7 mouse cellular contexts compared by ENCODE assay signal in the genomic region with DNA sequence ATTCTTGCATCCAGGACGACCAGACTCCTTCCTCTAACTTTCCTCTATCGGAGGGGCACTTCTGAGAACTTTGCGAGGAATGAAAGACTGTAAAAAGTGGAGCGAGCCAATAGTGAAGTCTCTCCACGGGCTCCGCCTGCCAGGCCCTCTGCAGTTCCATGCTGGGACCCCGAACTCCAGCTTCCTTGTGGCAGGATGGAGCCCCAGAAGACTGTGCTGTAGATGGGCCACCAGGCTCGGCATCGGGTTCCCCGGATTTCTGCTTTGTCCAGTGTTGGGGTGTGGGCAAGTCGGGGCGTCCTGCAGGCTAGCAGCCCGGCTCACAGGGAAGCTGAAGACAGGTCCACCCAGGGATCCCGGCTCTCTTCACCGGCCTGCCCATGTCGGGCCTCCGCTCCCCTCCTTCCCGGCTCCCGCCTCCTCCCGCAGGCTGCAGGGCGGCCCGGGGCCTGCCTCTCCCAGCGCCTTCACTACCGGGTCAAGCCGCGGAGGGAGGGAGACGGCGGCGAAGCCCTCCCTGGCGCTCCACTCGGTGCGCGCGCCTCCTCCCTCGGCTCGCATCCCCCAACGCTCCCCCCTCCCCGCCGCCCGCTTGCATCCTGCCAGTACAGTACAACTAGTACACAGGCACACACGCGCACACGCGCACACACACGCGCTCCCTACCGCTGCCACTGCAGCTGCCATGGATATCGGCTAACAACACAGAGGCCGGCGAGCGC. TPM values are rescaled to one million over a fixed set of nuclear protein-coding genes. Genes with fewer than 3 reads are reported as not detected.
DNase-seq lines count a peak whose midpoint lies in the region; ATAC-seq and TF ChIP-seq lines count a peak whose summit lies in the region.

No protein-coding gene starts in this region.

- no peaks in the 10 kb centered on the region for H3K36me3 ChIP-seq in forebrain, embryonic 10.5 days (replicated peaks)
- no peaks in the 10 kb centered on the region for H3K36me3 ChIP-seq in heart, embryonic 12.5 days
- H3K36me3 ChIP-seq in kidney, embryonic 16.5 days (ENCODE audit: insufficient read depth, low read length): no peaks in the 10 kb centered on the region
- H3K36me3 ChIP-seq in limb, embryonic 14.5 days (ENCODE audit: control insufficient read depth, insufficient read depth, low read length): no peaks in the 10 kb centered on the region
- no peaks in the 10 kb centered on the region for H3K36me3 ChIP-seq in midbrain, postnatal 0 days (ENCODE audit: insufficient read depth, low read length)

- under 1% methylated on average over 48 of the region's 51 CpGs for WGBS in forebrain, embryonic 10.5 days
- WGBS in heart, embryonic 12.5 days: under 1% methylated on average over 45 of the region's 51 CpGs
- WGBS in kidney, embryonic 16.5 days: under 1% methylated on average over 31 of the region's 51 CpGs
- WGBS in limb, embryonic 14.5 days: under 1% methylated on average over 32 of the region's 51 CpGs
- under 1% methylated on average over 27 of the region's 51 CpGs for WGBS in midbrain, postnatal 0 days

- TF ChIP-seq POLR2A in limb, embryonic 14.5 days (IDR thresholded peaks at IDR 0.05; ENCODE audit: borderline replicate concordance, extremely low read depth, insufficient read depth, insufficient read length): 0 out of 2 replicates have a peak, but pooled peaks have one; percentile 55

- H3K9me3 ChIP-seq in forebrain, embryonic 10.5 days: no peaks in the 10 kb centered on the region; the same call in 1 of the 2 replicates
- H3K9me3 ChIP-seq in heart, embryonic 12.5 days (replicated peaks): no peaks in the 10 kb centered on the region
- H3K9me3 ChIP-seq in kidney, embryonic 16.5 days (ENCODE audit: low read length): no peaks in the 10 kb centered on the region
- H3K9me3 ChIP-seq in limb, embryonic 14.5 days (ENCODE audit: control insufficient read depth, low read length): no peaks in the 10 kb centered on the region
- no peaks in the 10 kb centered on the region for H3K9me3 ChIP-seq in midbrain, postnatal 0 days (ENCODE audit: low read length)

- H3K27ac ChIP-seq in forebrain, embryonic 10.5 days: peak overlapping the region; percentile 92
- peak overlapping the region; percentile 46; the same call in 1 of the 2 replicates for H3K27ac ChIP-seq in heart, embryonic 12.5 days (ENCODE audit: poor library complexity, severe bottlenecking)
- peak overlapping the region; percentile 46 for H3K27ac ChIP-seq in kidney, embryonic 16.5 days (ENCODE audit: low read length)
- H3K27ac ChIP-seq in limb, embryonic 14.5 days (replicated peaks; ENCODE audit: low read depth, low read length): peak overlapping the region; percentile 86
- H3K27ac ChIP-seq in midbrain, postnatal 0 days (ENCODE audit: low read depth, low read length): peak overlapping the region; percentile 73

- peaks cover 13% of the 10 kb centered on the region for H3K27me3 ChIP-seq in forebrain, embryonic 10.5 days (ENCODE audit: poor library complexity, severe bottlenecking)
- no peaks in the 10 kb centered on the region; the same call in 1 of the 2 replicates for H3K27me3 ChIP-seq in heart, embryonic 12.5 days (replicated peaks)
- no peaks in the 10 kb centered on the region for H3K27me3 ChIP-seq in kidney, embryonic 16.5 days (ENCODE audit: insufficient read depth, low read length)
- H3K27me3 ChIP-seq in limb, embryonic 14.5 days (ENCODE audit: control insufficient read depth, insufficient read depth, low read length): 0 out of 2 replicates have a peak, but pooled peaks cover 4% of the 10 kb centered on the region
- H3K27me3 ChIP-seq in midbrain, postnatal 0 days (ENCODE audit: insufficient read depth, low read length): no peaks in the 10 kb centered on the region

- DNase-seq in cerebellum, adult 11 months: peak; percentile 86
- peak; percentile 82 for DNase-seq in forebrain, embryonic 10.5 days (ENCODE audit: extremely low spot score, low spot score)
- DNase-seq in limb, embryonic 14.5 days (ENCODE audit: low spot score): peak; percentile 78
- peak; percentile 93 for DNase-seq in midbrain, postnatal 0 days (ENCODE audit: low spot score)
- peak; percentile 85 for DNase-seq in testis, postnatal 10 days (ENCODE audit: low spot score)

- TF ChIP-seq CTCF in midbrain, postnatal 0 days (IDR thresholded peaks at IDR 0.05): no peak

- peak overlapping the region; percentile 89 for H3K4me2 ChIP-seq in heart, embryonic 12.5 days
- H3K4me2 ChIP-seq in kidney, embryonic 16.5 days (replicated peaks; ENCODE audit: low read depth, low read length): peak overlapping the region; percentile 80
- peak overlapping the region; percentile 95 for H3K4me2 ChIP-seq in limb, embryonic 14.5 days (replicated peaks; ENCODE audit: low read depth, low read length, severe bottlenecking)
- peak overlapping the region; percentile 98 for H3K4me2 ChIP-seq in midbrain, postnatal 0 days (ENCODE audit: low read depth, low read length, poor library complexity, severe bottlenecking)

- H3K9ac ChIP-seq in heart, embryonic 12.5 days: peak overlapping the region; percentile 78
- H3K9ac ChIP-seq in kidney, embryonic 16.5 days (replicated peaks; ENCODE audit: low read length): peak overlapping the region; percentile 76
- peak overlapping the region; percentile 80 for H3K9ac ChIP-seq in limb, embryonic 14.5 days (ENCODE audit: low read depth, low read length, severe bottlenecking)
- H3K9ac ChIP-seq in midbrain, postnatal 0 days (replicated peaks; ENCODE audit: low read length, poor library complexity, severe bottlenecking): peak overlapping the region; percentile 66

- H3K4me1 ChIP-seq in forebrain, embryonic 10.5 days: peaks cover 30% of the 10 kb centered on the region
- H3K4me1 ChIP-seq in heart, embryonic 12.5 days (replicated peaks): peaks cover 8% of the 10 kb centered on the region; the same call in 1 of the 2 replicates
- H3K4me1 ChIP-seq in kidney, embryonic 16.5 days (ENCODE audit: insufficient read depth, low read length): peaks cover 7% of the 10 kb centered on the region; the same call in 1 of the 2 replicates
- H3K4me1 ChIP-seq in limb, embryonic 14.5 days (ENCODE audit: control insufficient read depth, insufficient read depth, low read length): peaks cover 9% of the 10 kb centered on the region
- no peaks in the 10 kb centered on the region; the same call in 1 of the 2 replicates for H3K4me1 ChIP-seq in midbrain, postnatal 0 days (ENCODE audit: insufficient read depth, low read length)

- peak; percentile 87 for ATAC-seq in heart, embryonic 12.5 days (ENCODE audit: insufficient number of reproducible peaks, low FRiP score)
- ATAC-seq in kidney, embryonic 16.5 days (ENCODE audit: low FRiP score, low TSS enrichment): peak; percentile 96
- ATAC-seq in limb, embryonic 14.5 days (ENCODE audit: low FRiP score, low read depth): peak; percentile 91
- ATAC-seq in midbrain, postnatal 0 days (ENCODE audit: low FRiP score): peak; percentile 94

- peak overlapping the region; percentile 71 for H3K4me3 ChIP-seq in forebrain, embryonic 10.5 days
- peak overlapping the region; percentile 72 for H3K4me3 ChIP-seq in heart, embryonic 12.5 days
- H3K4me3 ChIP-seq in kidney, embryonic 16.5 days (ENCODE audit: low read length): peak overlapping the region; percentile 74
- H3K4me3 ChIP-seq in limb, embryonic 14.5 days (replicated peaks; ENCODE audit: low read length): peak overlapping the region; percentile 68
- H3K4me3 ChIP-seq in midbrain, postnatal 0 days (ENCODE audit: low read depth, low read length): peak overlapping the region; percentile 76

RNA-seq across cellular contexts. Expression of a gene that starts 0.5 kb away (rescaled TPM):
- polyA plus RNA-seq in forebrain, embryonic 10.5 days (2016; fragmentation: Nextera tagmentation; extraction: Ambion mirVana): 4.3 and 7.4 TPM in 2 replicates
- polyA plus RNA-seq in heart, embryonic 12.5 days (2016; fragmentation: Nextera tagmentation; extraction: Ambion mirVana): 3.8 and 3.9 TPM in 2 replicates
- 15.2 and 26.6 TPM in 2 replicates for polyA plus RNA-seq in kidney, embryonic 16.5 days (2015; fragmentation: Nextera tagmentation; extraction: Ambion mirVana)
- polyA plus RNA-seq in limb, embryonic 14.5 days (2012; rRNA removed): 4.0 TPM in 2 replicates
- 4.5 and 5.8 TPM in 2 replicates for polyA plus RNA-seq in limb, embryonic 14.5 days (2014; fragmentation: Nextera tagmentation; extraction: Ambion mirVana)
- 57.9 and 59.3 TPM in 2 replicates for total RNA-seq in midbrain, postnatal 0 days (2014; rRNA removed)
- polyA plus RNA-seq in midbrain, postnatal 0 days (2015; fragmentation: Nextera tagmentation; extraction: Ambion mirVana): 12.3 and 20.0 TPM in 2 replicates

Comparison
In these comparisons a context has a peak if more than half of its experiments do, and no peak if none do; other contexts are left out.
1. Peak in every context shown above with its lines: DNase-seq, ATAC-seq, H3K4me3 ChIP-seq and H3K27ac ChIP-seq.